Mouse (Mus musculus): ENCODE results near the gene Tbx6. TPM values are rescaled to one million over a fixed set of nuclear protein-coding genes. Genes with fewer than 3 reads are reported as not detected.

The Tbx6 gene
- polyA plus RNA-seq, 1 experiment from 2014 or later, result 0.31 TPM

DNA sequence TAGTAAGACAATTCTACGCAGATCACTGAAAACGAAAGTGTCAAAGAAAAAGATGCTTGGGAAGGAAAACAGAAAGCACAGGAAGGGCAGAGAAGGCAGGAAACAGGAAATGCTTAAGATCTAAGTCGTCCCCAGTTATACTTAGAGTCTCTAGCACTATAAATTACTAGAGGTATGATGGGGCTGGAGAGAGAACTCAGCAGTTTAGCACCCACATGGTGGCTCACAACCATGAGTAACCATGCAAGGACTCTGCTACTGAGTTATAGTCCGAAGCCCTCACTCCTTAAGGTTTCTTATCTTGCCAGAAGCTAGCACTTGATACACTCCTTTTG lies 13.0 kb downstream of the Tbx6 start:
- Histone ChIP-seq H3K27ac (ENCODE audit: low read depth, low read length) (no peak overlapping the region), H3K4me1 (ENCODE audit: control insufficient read depth, insufficient read depth, low read length) (peaks cover 18% of the 10 kb centered on the region), H3K27me3 (ENCODE audit: control insufficient read depth, insufficient read depth, low read length) (no peaks in the 10 kb centered on the region), H3K4me2 (no peak overlapping the region), H3K36me3 (ENCODE audit: control insufficient read depth, insufficient read depth, low read length) (peaks cover 28% of the 10 kb centered on the region), H3K9me3 (replicated peaks; ENCODE audit: control insufficient read depth, low read length) (no peaks in the 10 kb centered on the region), H3K9ac (ENCODE audit: low read depth, low read length) (no peak overlapping the region), H3K4me3 (ENCODE audit: low read depth, low read length) (no peak overlapping the region)
- WGBS (ENCODE audit: insufficient replicate concordance), result 55% methylated on average over 4 of the region's 4 CpGs
- ATAC-seq (replicated peaks; ENCODE audit: insufficient number of reproducible peaks, low FRiP score, low TSS enrichment), result no peak

DNA sequence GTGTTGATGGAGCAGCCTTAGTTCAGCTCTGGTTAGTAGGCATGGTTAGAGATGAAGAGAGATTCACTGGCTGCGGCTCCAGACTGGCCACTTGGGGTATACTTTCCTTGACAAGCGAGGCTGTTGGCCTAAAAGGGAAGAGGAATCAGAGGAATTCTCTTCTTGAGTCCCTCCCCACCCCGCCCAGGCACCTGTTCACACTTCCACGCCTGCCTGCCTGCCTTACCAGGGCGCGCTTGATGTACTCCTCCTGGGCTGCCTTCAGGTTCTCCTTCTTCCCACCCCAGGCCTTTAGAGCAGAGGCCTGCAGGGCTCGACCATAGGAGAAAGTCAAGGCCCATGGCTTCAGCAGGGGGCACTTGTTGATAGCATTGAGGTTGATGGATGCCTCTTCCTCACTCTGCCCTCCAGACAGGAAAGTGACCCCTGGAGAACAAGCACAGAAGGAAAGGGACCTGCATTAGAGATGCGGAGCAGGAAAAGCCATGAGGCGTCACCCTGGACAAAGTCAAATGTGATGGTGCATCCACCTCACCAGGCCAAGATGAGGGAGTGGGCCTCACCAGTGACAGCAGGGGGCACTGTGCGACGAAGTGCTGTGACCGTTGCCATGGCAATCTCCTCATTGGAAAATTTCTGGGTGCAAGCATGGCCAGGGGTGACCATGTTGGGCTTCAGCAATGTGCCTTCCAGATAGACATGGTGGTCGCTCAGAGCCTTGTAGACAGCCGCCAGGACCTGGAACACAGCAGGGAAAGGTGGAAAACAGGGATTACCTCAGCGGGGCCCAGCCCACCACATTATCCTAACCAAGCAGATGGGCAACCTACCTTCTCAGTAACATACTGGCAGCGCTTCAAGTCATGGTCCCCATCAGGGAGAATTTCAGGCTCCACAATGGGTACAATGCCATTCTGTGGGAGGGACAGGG lies 14.4 kb downstream of the Tbx6 start:
- peak overlapping the region; percentile 22; the same call in 1 of the 2 replicates for H3K27ac ChIP-seq (ENCODE audit: low read depth, low read length)
- no peak overlapping the region for H3K9ac ChIP-seq (ENCODE audit: low read depth, low read length)
- H3K36me3 ChIP-seq (ENCODE audit: control insufficient read depth, insufficient read depth, low read length), result peaks cover 22% of the 10 kb centered on the region
- no peaks in the 10 kb centered on the region for H3K27me3 ChIP-seq (ENCODE audit: control insufficient read depth, insufficient read depth, low read length)
- no peak for ATAC-seq (replicated peaks; ENCODE audit: insufficient number of reproducible peaks, low FRiP score, low TSS enrichment)
- H3K4me3 ChIP-seq (ENCODE audit: low read depth, low read length), result peak overlapping the region; percentile 5; the same call in 1 of the 2 replicates
- peak overlapping the region; percentile 77 for H3K4me2 ChIP-seq
- WGBS (ENCODE audit: insufficient replicate concordance), result 79% methylated on average over 16 of the region's 16 CpGs
- peaks cover 27% of the 10 kb centered on the region for H3K4me1 ChIP-seq (ENCODE audit: control insufficient read depth, insufficient read depth, low read length)
- no peaks in the 10 kb centered on the region for H3K9me3 ChIP-seq (replicated peaks; ENCODE audit: control insufficient read depth, low read length)

DNA sequence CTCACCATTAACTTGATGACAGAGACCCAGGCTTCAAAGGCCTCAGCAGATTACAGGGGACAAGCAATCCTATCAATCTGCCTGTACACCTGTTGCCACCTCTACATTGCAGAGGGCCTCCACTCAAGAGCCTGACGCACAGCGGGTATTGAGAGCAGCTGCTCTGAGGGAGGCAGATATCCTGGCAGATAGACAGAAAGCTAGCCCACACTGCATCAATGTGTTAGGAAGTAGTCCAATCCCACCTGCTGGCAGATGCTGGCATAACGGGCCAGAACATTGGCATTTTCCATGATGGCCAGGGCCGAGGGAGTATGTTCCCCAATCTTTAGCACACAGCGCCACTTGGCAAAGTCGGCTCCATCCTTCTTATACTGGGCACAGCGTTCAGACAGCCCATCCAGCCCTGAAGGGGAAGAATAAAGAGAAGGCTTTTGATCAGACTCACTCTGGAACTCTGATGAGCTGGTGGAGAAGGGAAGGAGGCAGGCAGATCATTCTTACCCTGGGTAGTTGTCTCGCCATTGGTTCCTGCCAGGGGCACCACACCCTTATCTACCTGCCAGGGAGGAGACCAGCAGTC lies 15.2 kb downstream of the Tbx6 start:
- 76% methylated on average over 8 of the region's 8 CpGs for WGBS (ENCODE audit: insufficient replicate concordance)
- H3K4me1 ChIP-seq (ENCODE audit: control insufficient read depth, insufficient read depth, low read length), result peaks cover 25% of the 10 kb centered on the region
- H3K27ac ChIP-seq (ENCODE audit: low read depth, low read length), result peak overlapping the region; percentile 22; the same call in 1 of the 2 replicates

DNA sequence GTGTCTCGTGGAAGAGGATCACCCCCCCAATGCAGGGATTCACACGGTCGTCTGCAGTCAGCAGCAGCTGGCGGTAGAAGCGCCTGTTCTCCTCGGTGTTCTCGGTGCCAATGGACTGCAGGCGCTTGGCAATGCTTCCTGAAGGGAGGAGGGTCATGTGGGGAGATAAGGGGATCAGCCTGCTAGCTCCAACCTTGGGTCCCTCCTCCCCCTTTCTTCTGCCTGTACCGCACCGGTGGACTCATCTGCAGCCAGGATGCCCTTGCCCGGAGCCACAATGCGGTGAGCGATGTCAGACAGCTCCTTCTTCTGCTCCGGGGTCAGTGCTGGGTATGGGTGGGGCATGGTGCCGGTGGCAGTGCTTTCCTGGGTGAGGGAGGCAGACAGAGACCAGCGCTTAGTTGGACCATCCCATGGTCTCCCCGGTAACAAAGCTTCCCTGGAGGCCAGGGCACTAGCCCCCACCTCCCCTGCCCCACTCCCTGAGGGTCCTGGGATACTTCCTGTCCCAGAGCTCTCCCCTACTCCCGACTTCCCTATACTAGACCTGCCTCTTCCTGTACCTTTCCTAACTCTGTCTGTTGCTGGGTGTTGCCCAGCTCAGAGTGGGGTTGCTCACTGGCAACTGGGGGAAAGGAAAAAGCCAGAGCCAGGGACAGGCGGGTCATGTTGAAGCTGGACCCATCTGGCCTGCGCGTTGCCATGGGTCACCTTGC lies 16.3 kb downstream of the Tbx6 start, which contains the start of gene Fam57b:
Gene Fam57b (plus strand): TSS at position 258 of the 716 bp plus-strand sequence.
- ATAC-seq (replicated peaks; ENCODE audit: insufficient number of reproducible peaks, low FRiP score, low TSS enrichment), result no peak
- peak within 1 kb of the TSS; percentile 92 for H3K9ac ChIP-seq (ENCODE audit: low read depth, low read length)
- H3K4me2 ChIP-seq, result peak within 1 kb of the TSS; percentile 77
- H3K27me3 ChIP-seq (ENCODE audit: control insufficient read depth, insufficient read depth, low read length), result no peaks in the 10 kb centered on the region
- WGBS (ENCODE audit: insufficient replicate concordance), result 14% methylated on average over 21 of the region's 21 CpGs
- H3K4me3 ChIP-seq (ENCODE audit: low read depth, low read length), result peak within 1 kb of the TSS; percentile 90
- H3K27ac ChIP-seq (ENCODE audit: low read depth, low read length), result peak within 1 kb of the TSS; percentile 98
- peaks cover 22% of the 10 kb centered on the region for H3K36me3 ChIP-seq (ENCODE audit: control insufficient read depth, insufficient read depth, low read length)
- no peaks in the 10 kb centered on the region for H3K9me3 ChIP-seq (replicated peaks; ENCODE audit: control insufficient read depth, low read length)
- peaks cover 25% of the 10 kb centered on the region for H3K4me1 ChIP-seq (ENCODE audit: control insufficient read depth, insufficient read depth, low read length)

More for the DNA sequence above, 15.2 kb downstream of the Tbx6 start:
- Histone ChIP-seq H3K27me3 (ENCODE audit: control insufficient read depth, insufficient read depth, low read length) (no peaks in the 10 kb centered on the region), H3K4me2 (peak overlapping the region; percentile 77), H3K4me3 (ENCODE audit: low read depth, low read length) (peak overlapping the region; percentile 90), H3K9ac (ENCODE audit: low read depth, low read length) (peak overlapping the region; percentile 92; the same call in 1 of the 2 replicates), H3K9me3 (replicated peaks; ENCODE audit: control insufficient read depth, low read length) (no peaks in the 10 kb centered on the region), H3K36me3 (ENCODE audit: control insufficient read depth, insufficient read depth, low read length) (peaks cover 22% of the 10 kb centered on the region)
- ATAC-seq (replicated peaks; ENCODE audit: insufficient number of reproducible peaks, low FRiP score, low TSS enrichment), result no peak

DNA sequence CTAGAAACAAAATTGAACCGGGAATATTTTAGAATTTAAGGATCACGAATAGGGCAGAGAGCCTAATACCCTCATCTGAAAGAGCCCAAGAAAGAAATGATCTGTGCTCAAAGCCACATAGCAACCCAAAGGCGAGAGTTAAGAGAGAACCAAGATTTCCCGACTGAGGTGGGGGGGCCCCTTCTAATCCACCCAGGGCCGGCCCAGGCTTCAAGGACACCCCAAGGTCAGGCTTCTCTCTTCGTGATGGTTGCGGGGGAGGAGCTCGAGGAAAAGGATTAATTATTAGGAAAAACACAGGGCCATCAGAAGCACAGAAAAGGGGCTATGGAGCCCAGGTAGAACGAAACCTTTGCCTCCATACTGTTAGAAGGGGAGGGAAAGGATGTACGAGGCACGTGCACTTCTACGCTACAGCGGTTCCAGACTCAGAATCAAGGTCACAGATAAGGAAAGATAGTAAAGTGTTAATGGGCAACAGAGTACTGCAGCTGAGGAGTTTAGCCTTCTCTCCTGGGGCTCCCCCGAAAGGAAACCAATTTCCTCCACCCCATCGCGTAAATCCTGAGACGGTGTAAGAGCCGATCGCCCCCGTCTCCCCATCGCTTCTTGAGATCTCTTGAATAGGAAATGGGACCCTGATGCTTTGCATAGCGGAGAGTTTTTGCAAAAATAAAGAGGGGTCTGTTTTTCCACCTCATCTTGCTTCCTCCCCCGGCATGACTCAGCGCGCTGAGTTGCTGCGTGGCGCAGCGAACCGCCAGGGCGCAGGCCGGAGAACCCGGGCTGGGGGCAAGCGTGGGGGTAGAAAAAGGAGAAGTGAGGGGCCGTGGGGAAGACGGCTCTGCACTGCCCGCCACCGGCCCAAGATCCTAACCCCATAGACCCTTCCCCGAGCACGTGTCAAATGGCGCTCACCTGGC lies 17.1 kb downstream of the Tbx6 start:
- Histone ChIP-seq H3K9me3 (replicated peaks; ENCODE audit: control insufficient read depth, low read length) (no peaks in the 10 kb centered on the region), H3K27me3 (ENCODE audit: control insufficient read depth, insufficient read depth, low read length) (no peaks in the 10 kb centered on the region), H3K27ac (ENCODE audit: low read depth, low read length) (peak overlapping the region; percentile 98), H3K4me3 (ENCODE audit: low read depth, low read length) (peak overlapping the region; percentile 90), H3K9ac (ENCODE audit: low read depth, low read length) (peak overlapping the region; percentile 92), H3K4me2 (peak overlapping the region; percentile 77), H3K4me1 (ENCODE audit: control insufficient read depth, insufficient read depth, low read length) (peaks cover 25% of the 10 kb centered on the region), H3K36me3 (ENCODE audit: control insufficient read depth, insufficient read depth, low read length) (peaks cover 22% of the 10 kb centered on the region)
- ATAC-seq (replicated peaks; ENCODE audit: insufficient number of reproducible peaks, low FRiP score, low TSS enrichment), result no peak
- under 1% methylated on average over 40 of the region's 40 CpGs for WGBS (ENCODE audit: insufficient replicate concordance)

DNA sequence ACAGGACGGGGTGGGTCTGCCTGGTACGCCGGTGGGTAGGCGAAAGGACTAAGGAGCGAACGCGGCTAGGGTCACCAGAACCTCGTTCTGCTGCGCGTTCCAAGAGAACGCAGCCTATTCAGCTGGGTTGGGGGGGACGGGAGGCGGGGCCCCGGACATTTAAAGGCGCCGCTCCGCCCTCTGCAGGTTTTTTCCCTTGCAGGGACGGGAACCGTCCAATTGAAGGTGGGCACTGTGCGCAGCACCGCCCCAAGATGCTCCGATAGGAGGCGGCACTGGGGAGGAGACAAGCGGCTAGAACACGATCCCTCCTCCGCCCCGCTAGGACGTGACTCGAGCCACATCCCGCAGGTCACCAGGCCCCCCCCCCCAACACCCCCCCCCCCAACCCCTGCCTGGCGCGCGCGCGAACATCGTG lies 17.8 kb downstream of the Tbx6 start:
- H3K4me2 ChIP-seq, result peak overlapping the region; percentile 77
- no peaks in the 10 kb centered on the region for H3K9me3 ChIP-seq (replicated peaks; ENCODE audit: control insufficient read depth, low read length)
- peaks cover 25% of the 10 kb centered on the region for H3K4me1 ChIP-seq (ENCODE audit: control insufficient read depth, insufficient read depth, low read length)
- H3K27me3 ChIP-seq (ENCODE audit: control insufficient read depth, insufficient read depth, low read length), result no peaks in the 10 kb centered on the region
- H3K9ac ChIP-seq (ENCODE audit: low read depth, low read length), result peak overlapping the region; percentile 92
- peak; percentile 92 for ATAC-seq (replicated peaks; ENCODE audit: insufficient number of reproducible peaks, low FRiP score, low TSS enrichment)
- peak overlapping the region; percentile 90 for H3K4me3 ChIP-seq (ENCODE audit: low read depth, low read length)
- peaks cover 22% of the 10 kb centered on the region for H3K36me3 ChIP-seq (ENCODE audit: control insufficient read depth, insufficient read depth, low read length)
- under 1% methylated on average over 33 of the region's 36 CpGs for WGBS (ENCODE audit: insufficient replicate concordance)
- peak overlapping the region; percentile 99 for H3K27ac ChIP-seq (ENCODE audit: low read depth, low read length)

DNA sequence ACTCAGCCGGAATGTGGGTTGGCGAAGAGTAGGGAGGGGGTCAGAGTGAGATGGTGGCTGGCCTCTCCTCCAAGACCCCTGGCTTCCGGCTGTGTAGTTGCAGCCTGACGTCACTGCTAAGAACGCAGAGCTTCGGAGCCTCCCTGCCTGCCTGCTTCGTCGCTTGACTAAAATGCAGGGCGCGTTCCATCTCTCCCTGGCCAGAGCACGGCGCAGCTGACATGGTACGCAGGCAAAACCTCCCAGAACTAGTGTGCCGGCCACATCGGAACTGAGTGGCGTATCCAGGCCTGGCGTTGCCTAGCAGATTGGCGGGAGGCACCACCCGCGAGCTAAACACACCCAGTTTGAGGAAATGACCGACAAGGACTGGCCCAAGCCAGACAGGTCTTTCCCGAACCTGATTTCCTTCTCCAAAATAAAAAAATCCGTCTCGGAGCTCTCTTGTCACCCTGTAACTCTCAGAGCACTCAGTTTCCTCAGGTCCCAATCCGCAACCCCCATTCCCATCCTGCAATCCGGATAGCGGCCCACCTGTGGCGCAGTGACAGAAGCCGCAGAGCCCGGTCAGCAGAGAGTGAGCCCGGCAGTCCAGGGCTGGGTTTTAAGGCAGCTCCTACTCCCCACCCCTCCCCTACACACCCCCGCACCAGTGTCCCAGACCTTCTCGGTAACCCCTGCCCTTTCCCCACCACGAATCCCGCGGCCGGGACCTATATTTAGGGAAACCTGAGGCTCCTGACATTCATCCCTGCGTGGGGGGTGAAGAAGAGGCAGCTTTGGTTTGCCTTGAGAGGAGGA lies 18.4 kb downstream of the Tbx6 start:
- peak; percentile 82; the same call in 1 of the 2 replicates for ATAC-seq (replicated peaks; ENCODE audit: insufficient number of reproducible peaks, low FRiP score, low TSS enrichment)
- peaks cover 25% of the 10 kb centered on the region for H3K4me1 ChIP-seq (ENCODE audit: control insufficient read depth, insufficient read depth, low read length)
- H3K27ac ChIP-seq (ENCODE audit: low read depth, low read length), result peak overlapping the region; percentile 99
- H3K36me3 ChIP-seq (ENCODE audit: control insufficient read depth, insufficient read depth, low read length), result peaks cover 22% of the 10 kb centered on the region
- WGBS (ENCODE audit: insufficient replicate concordance), result under 1% methylated on average over 38 of the region's 38 CpGs
- H3K4me2 ChIP-seq, result peak overlapping the region; percentile 77
- H3K4me3 ChIP-seq (ENCODE audit: low read depth, low read length), result peak overlapping the region; percentile 90
- H3K9ac ChIP-seq (ENCODE audit: low read depth, low read length), result peak overlapping the region; percentile 83
- no peaks in the 10 kb centered on the region for H3K27me3 ChIP-seq (ENCODE audit: control insufficient read depth, insufficient read depth, low read length)
- H3K9me3 ChIP-seq (replicated peaks; ENCODE audit: control insufficient read depth, low read length), result no peaks in the 10 kb centered on the region

Measured in heart, embryonic 11.5 days (tissue).